Mouse (Mus musculus) lung, adult 2 months (tissue): ENCODE data around the gene Arid3a.
A peak's percentile ranks its signal among the peaks of the same experiment; 100 is the strongest.

ENCODE experiments used
- CTCF ChIP-seq: fragments of 200-500 bp; IDR thresholded peaks from 2 replicates; pipeline ENCODE4 v1.5.1; 2011; ENCODE audit warnings: mild to moderate bottlenecking, low read length, control low read depth; ENCODE audit not compliant: insufficient read depth
- POLR2A ChIP-seq: fragments of 200-500 bp; IDR thresholded peaks from 2 replicates; pipeline ENCODE4 v1.6.1; 2011; ENCODE audit warnings: low read depth, mild to moderate bottlenecking, control low read depth, low read length, borderline replicate concordance; ENCODE audit errors: extremely low read depth

- TF ChIP-seq CTCF (peak; percentile 15; the same call in 1 of the 2 replicates), POLR2A (no peak)
Observed at GRCm38 (mm10) chr10:79991548-79991947, 64.7 kb downstream of the Arid3a start.
